Mouse (Mus musculus) cortical plate, adult 2 months (tissue): ENCODE measurements around the gene Nek11. TPM values are rescaled to one million over a fixed set of nuclear protein-coding genes. Genes with fewer than 3 reads are reported as not detected.

ENCODE experiments used
- H3K27ac ChIP-seq: fragments of 200-500 bp; 2 replicates; pipeline ENCODE4 v1.5.1; 2012; ENCODE audit warnings: low read length, control low read depth, inconsistent platforms; ENCODE audit not compliant: insufficient read depth
- H3K4me1 ChIP-seq: fragments of 200-500 bp; 2 replicates; pipeline ENCODE4 v1.6.1; 2011; ENCODE audit warnings: low read length; ENCODE audit not compliant: control insufficient read depth, insufficient read depth
- H3K4me3 ChIP-seq: fragments of 200-500 bp; 2 replicates; pipeline ENCODE4 v1.5.1; 2011; ENCODE audit warnings: mild to moderate bottlenecking, low read length, control low read depth; ENCODE audit not compliant: insufficient read depth
- CTCF ChIP-seq: fragments of 200-500 bp; IDR thresholded peaks from 2 replicates; pipeline ENCODE4 v1.5.1; 2011; ENCODE audit warnings: mild to moderate bottlenecking, control low read depth, low read length; ENCODE audit not compliant: insufficient read depth; ENCODE audit errors: extremely low read depth
- POLR2A ChIP-seq: fragments of 200-500 bp; IDR thresholded peaks from 2 replicates; pipeline ENCODE4 v1.6.1; 2011; ENCODE audit warnings: mild to moderate bottlenecking, low read length, control low read depth; ENCODE audit not compliant: insufficient read depth; ENCODE audit errors: extremely low read depth
- polyA plus RNA-seq: library from polyadenylated mRNA; depleted of rRNA; stranded (reverse); fragments of >200 nt; gene quantifications from 2 replicates; pipeline ENCODE4 v1.2.3, GENCODE M21; 2012

Nek11 gene
- polyA plus RNA-seq, 1 experiment, result 1.6 TPM

DNA sequence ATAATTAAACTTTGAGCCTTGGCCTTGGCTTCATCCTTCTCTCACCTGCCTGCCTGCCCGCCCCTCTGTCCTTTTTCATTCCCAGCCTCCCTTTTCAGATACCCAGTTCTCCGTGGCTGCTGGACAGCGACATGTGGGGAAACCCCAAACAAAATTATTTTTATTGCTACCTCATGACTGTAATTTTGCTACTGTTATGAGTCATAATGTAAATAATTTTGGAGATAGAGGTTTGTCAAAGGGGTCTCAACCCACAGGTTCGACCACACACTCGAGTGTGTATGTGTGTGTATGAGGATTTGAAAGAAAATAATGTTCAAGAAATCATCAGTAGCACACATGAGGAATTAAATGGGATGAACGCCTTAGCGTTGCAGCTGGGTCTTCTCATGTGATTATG lies 110.7 kb downstream of the Nek11 start:
- H3K4me1 ChIP-seq, result no peaks in the 10 kb centered on the region
- H3K4me3 ChIP-seq, result no peak overlapping the region
- H3K27ac ChIP-seq, result no peak overlapping the region
- no peak for TF ChIP-seq CTCF
- TF ChIP-seq POLR2A, result no peak

DNA sequence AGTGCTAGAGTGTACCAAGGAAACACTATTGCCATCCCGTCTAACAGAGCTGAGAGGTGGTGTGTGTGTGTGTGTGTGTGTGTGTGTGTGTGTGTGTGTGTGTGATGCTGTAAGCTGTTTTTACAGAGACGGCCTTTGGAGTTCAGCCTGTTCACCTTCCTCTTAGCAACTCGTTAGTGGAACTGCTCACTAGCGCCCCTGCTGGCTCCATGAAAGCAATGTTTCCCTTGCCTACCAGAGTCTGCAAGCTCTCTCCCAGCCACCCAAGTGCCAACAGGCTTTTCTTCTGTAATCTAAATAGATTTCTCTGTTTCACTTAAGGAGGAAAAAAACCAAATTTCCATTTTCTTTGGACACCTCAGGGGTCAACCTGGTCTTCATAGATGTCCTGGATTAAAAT lies 112.6 kb downstream of the Nek11 start:
- no peak overlapping the region for H3K27ac ChIP-seq
- TF ChIP-seq CTCF, result peak; percentile 56
- no peak for TF ChIP-seq POLR2A
- no peak overlapping the region for H3K4me3 ChIP-seq
- no peaks in the 10 kb centered on the region for H3K4me1 ChIP-seq

DNA sequence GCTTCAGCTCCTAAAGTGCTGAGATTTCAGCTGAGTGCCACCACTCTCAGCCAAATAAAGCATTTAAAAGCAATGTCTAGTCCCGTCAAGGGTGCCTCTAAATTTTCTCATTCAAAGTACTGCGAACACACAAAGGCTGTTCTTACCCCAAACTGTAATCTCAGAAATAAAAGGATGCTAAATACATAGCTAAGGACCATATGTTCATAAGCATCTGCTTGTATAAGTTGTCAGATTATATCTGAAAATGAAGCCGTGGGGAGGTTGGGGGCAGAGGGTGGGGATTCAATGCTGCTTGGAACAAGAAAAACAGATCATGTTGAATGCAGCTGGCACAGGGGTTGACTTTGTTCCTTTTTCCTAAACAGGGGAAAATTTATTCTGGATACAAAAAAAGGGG lies 120.4 kb downstream of the Nek11 start:
- Histone ChIP-seq H3K4me1 (no peaks in the 10 kb centered on the region; the same call in 1 of the 2 replicates), H3K4me3 (no peak overlapping the region), H3K27ac (no peak overlapping the region)
- TF ChIP-seq CTCF (no peak), POLR2A (no peak)

DNA sequence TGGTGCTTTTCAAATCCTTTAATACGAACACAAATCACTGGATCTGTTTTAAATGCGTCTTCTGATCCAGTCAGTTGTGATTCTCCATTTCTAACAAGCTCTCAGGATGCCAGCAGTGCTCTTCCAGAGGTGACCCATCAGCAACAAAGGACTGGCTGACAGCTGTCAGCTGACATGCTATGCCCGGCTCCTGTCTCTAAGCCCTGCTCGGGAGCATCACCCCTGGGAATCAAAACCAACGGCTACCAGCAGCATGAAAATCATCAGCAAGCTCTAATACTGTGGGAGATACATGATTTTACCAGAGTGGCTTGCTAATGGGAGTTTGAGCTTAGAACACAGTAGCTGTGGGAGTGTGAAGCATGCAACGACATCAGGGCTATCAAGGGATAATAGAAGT lies 121.0 kb downstream of the Nek11 start:
- no peak overlapping the region for H3K4me3 ChIP-seq
- H3K27ac ChIP-seq, result no peak overlapping the region
- no peak for TF ChIP-seq POLR2A
- no peak for TF ChIP-seq CTCF
- H3K4me1 ChIP-seq, result no peaks in the 10 kb centered on the region; the same call in 1 of the 2 replicates

DNA sequence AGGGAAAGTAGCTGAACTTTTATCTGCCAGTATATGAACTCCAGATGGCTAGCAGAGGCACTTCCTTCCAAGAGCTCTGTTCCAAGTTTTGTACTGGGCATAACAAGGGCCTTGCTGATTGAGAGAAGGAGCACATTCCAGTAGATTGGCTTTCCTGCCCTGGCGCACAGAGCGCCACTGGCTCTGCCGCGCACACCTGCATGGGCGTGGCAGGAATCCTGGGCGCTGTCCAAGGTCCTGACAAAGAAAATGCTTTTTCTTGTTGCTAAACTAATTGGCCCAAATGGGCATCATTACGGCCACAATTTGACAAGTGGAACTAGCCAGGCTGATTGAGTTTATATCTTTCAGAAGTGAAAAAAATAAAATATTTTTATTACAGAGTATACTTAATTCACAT lies 123.1 kb downstream of the Nek11 start:
- Histone ChIP-seq H3K4me3 (no peak overlapping the region), H3K4me1 (no peaks in the 10 kb centered on the region; the same call in 1 of the 2 replicates), H3K27ac (no peak overlapping the region)
- TF ChIP-seq CTCF (no peak), POLR2A (no peak)

DNA sequence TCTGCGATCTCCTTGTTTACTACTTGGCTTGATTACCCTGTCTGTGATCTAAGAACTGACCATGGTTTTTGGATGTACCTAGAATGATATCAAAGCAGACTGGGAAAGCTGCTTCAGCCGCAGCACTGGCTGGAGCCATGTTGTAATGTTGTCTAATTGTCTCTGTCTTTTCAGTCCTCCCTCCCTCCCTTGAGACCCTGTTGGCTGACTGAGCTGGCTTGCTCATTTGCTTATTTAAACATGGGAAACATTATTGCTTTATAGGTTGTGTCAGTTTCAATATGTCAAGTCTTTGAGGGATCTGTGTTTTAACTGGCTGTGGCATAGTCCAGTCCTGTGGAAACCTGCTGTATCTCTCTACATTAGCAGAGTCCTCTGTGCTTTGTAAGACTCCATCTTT lies 132.2 kb downstream of the Nek11 start:
- H3K4me3 ChIP-seq, result no peak overlapping the region
- H3K27ac ChIP-seq, result no peak overlapping the region
- no peaks in the 10 kb centered on the region for H3K4me1 ChIP-seq
- TF ChIP-seq POLR2A, result no peak
- no peak for TF ChIP-seq CTCF

DNA sequence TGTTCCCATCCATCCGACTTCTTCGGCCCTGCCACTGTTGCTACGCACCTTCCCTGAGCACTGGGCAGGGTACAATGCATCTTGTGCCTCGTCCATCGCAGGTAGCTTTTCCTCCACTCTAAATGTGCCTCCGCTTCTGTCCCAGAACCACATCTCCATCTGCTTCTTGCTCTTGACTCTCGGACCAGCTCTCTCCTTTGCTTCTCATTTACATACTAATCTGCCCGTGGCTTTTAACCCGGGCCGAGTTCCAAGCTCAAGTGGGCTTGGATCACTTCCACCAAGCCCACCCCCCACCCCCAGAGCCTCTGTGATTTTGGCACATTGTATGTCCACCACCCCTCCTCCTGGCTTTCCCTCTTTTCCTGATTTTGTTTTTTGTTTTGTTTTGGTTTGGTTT lies 137.7 kb downstream of the Nek11 start:
- TF ChIP-seq CTCF, result no peak
- no peak for TF ChIP-seq POLR2A
- Histone ChIP-seq H3K4me3 (no peak overlapping the region), H3K4me1 (peaks cover 6% of the 10 kb centered on the region), H3K27ac (no peak overlapping the region)

DNA sequence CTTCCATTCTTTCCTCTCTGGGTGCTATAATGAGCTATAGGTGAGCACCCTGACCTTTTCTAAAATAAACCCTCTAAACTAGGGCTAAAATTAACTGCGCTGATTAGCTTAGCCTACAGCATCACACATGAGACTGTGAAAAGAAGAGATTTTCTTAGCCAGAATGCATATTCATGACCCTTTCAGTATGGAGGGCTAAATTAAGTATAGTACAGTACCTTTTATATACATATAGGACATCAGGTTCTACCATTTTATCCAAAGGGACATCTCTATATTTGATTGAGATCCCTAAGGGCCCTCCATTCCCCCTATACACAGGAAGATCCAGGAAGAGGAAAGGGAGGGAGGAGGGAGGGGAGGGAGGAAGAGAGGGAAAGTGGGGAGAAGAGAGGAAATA lies 141.2 kb downstream of the Nek11 start:
- Histone ChIP-seq H3K4me3 (no peak overlapping the region), H3K27ac (0 out of 2 replicates have a peak overlapping the region, but pooled peaks have one; percentile 24), H3K4me1 (peaks cover 6% of the 10 kb centered on the region)
- TF ChIP-seq POLR2A (no peak), CTCF (no peak)

DNA sequence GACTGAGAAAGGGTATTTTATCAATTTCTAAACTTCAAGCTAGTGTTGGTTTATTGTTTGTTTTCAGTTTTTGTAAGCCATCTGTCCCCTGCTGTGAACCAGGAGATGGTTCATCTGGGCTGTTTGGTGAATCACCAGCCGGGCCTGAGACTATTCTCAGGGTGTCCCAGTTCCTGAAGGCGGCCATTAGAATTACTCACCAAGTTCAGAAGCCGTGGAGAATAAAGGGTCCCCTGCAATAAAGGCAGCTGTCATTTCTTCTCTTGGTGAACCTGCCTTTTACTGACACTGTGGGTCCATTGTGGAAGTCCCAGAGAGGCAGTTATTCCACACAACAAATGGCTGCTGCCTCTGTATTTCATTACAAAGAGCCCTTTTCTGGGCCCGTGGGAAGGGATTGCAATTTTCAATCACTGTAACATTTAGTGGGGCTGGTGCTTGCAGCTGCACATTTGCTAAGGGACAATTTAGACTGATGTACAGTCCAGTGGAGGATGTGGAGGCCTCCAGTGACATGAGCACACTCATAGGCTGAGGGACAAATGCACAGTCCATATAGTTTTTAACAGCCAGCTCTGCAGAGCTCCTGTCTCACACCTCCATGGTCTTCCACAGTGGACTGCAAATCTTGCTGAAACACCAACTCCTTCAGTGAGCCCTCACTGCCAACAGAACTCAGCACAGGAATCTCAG lies 142.8 kb downstream of the Nek11 start:
- H3K27ac ChIP-seq, result no peak overlapping the region
- no peak overlapping the region for H3K4me3 ChIP-seq

DNA sequence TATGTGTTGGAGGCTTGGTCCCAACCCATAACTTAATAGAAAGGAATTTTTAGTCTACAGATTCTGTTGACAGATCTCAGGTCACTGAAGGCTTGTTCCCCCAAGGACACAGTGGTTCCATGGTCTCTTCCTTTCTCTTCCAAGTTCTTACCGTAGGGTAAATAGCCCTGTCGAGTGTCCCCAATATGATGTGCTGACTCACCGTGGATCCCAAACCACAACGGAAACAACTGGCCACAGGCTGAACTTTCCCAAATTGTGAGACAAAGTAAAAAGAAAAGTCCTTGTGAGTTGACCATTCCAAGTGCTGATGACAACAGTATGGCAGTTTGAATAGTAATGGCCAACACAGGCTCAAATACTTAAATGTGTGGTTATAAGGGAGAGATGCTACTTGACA lies 144.1 kb downstream of the Nek11 start:
- no peak overlapping the region for H3K27ac ChIP-seq
- no peak overlapping the region for H3K4me3 ChIP-seq
- TF ChIP-seq POLR2A (no peak), CTCF (no peak)
- H3K4me1 ChIP-seq, result peaks cover 6% of the 10 kb centered on the region

More for the DNA sequence above, 142.8 kb downstream of the Nek11 start:
- TF ChIP-seq POLR2A (no peak), CTCF (no peak)
- peaks cover 6% of the 10 kb centered on the region for H3K4me1 ChIP-seq

DNA sequence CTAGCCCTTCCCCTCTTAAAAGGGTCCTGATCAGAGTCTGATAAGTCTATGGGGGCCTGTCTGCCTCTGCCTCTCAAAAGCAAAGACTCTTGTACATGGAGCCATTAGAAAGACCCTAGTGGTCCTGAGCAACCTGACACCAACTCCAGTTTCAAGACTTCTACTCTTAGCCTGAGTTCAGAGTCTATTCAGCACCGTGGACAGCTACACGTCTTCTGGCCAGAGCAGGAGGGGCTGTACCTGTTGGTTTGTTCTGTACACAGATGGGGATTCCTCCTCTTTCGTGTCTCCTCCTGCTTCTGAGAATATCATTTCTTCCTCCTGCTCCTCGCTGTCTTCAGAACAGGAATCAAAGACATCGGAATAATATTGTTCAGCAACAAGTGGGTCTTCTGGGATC lies 151.3 kb downstream of the Nek11 start:
- Histone ChIP-seq H3K4me1 (no peaks in the 10 kb centered on the region), H3K27ac (no peak overlapping the region), H3K4me3 (no peak overlapping the region)
- no peak for TF ChIP-seq CTCF
- no peak for TF ChIP-seq POLR2A
